Mouse (Mus musculus): ENCODE data around the gene Ephb3.

The Ephb3 gene

GRCm38 (mm10) chr16:21245931-21246390, 41.4 kb downstream of the Ephb3 start:
- peak; percentile 82 to 85 for DNase-seq (ENCODE audit: low spot score in 2 of 2)

DNA sequence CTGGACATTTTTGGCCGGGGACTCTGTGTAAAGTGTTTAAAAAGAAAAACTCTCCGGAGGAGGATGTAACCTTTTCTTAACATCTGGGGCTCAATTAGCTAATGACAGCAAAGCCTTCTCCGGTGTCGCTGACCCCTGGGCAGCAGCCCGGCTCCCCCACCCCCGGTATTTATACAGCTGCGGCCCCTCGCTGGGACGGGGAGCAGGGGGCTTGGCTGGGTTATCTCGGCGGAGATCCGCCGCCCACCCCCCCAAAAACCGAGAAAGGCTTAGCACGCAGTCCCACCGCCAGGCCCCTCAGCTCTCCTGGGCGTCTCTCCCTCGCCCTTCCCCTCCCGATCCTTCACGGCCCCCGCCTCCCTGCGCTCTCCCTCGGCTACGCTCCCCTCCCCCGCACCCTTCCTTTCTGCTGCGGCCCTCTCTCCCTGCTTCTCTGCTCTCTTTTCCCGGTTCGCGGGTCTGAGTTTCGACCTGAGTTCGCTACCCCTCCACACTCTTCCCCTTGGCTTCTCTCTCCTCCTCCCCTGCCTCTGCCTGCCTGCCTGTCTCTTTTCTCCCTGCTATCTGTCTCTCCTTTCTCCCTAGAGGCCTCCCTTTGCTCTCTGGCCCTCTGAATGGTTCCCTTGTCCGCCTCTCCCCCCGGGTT, 42.0 kb downstream of the Ephb3 start:
- peak; percentile 44 to 74 for DNase-seq (ENCODE audit: low spot score in 2 of 2)

- no peak for DNase-seq (ENCODE audit: low spot score in 2 of 2)
Measured at GRCm38 (mm10) chr16:21247037-21247432, 42.5 kb downstream of the Ephb3 start.

DNA sequence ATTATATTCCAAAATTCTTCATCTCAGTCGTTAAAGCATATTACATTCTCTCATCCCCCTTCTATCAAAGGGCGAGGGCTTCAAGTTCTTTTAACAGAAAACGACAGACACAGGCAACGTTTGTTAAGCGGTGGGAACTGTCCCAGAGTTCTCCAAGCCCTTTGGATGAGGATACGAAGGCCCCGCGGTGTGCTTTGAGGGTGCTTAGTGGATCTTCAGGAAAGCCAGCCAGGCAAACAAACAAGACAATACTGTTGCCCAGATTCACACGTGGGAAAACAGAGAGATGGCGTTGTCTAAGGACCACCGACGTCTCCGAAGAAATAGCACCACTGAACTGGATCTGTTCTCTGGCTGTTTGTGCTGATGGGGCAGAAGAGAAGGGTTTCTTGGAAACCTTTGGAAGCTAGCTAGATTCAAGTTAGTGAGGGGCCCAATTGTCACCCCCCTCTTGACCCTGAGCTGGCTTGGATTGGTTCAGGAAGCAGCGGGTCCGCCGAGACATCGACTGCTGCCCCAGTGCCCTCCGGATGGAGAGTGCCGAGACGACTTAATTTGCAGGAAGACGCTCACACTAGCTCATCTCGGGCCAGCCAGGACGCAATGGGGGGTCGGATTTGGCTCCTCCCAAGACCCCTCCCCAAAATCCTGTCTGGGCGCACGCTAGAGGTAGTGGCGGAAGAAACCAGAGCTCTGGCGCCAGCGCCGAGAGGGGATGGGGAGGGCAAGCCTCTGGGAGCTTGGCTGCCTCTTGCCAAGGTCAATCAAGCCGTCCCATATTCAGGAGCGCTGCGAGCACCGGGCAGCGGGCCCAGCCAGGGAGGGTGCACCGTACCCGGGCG, 43.5 kb downstream of the Ephb3 start:
- peak in 1 of 2 experiments; percentile 45 for DNase-seq (ENCODE audit: low spot score in 2 of 2)

DNA sequence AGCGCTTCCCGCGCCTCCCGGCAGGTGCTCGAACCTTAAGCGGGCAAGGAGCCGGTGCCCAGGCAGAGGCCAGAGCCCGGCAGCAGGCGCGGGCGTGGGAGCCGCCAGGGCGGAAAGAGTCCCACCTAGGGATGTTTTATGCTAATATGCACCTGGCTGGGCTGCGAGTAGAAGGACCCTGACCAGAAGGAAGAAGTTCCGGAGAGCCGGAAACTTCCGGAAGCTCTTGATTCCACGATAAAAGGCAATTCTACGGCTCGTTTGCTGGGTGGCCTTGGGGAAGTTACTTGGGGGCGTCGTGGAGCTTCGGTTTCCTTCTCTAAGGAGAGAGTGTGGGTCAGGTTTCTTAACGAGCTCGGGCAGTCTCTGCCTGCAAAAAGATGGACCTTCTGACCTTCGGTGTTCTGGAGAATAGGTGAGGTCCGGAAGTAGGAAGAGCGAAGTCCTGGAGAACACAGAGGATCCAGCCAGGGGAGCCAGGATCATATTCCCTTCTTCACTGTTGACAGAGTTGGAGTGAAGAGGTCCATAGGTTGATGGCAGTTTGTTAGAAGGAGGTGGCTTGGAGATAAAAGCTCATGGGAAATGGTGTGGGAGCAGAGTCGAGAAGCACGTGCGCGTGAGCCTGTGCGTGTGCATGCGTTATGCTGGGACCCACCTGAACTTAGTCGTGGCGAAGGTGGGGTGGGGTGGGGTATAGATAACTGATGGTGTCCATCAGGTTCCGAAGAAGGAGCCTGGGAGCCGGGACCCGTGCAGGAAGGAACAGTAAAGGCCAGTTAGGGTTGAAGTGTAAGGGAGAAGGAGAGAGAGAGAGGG, 44.4 kb downstream of the Ephb3 start:
- DNase-seq (ENCODE audit: low spot score in 2 of 2), result no peak

- no peak for DNase-seq (ENCODE audit: low spot score in 2 of 2)
Measured at GRCm38 (mm10) chr16:21252401-21252955, 47.9 kb downstream of the Ephb3 start.

- no peak for DNase-seq (ENCODE audit: low spot score in 2 of 2)
Measured at GRCm38 (mm10) chr16:21255574-21256304, 51.2 kb downstream of the Ephb3 start.

GRCm38 (mm10) chr16:21256514-21257305, 52.2 kb downstream of the Ephb3 start:
- DNase-seq (ENCODE audit: low spot score in 2 of 2), result no peak

GRCm38 (mm10) chr16:21265417-21265816, 60.9 kb downstream of the Ephb3 start:
- DNase-seq (ENCODE audit: low spot score in 2 of 2), result no peak

- no peak for DNase-seq (ENCODE audit: low spot score in 2 of 2)
Measured at GRCm38 (mm10) chr16:21269775-21270174, 65.2 kb downstream of the Ephb3 start.

- DNase-seq (ENCODE audit: low spot score in 2 of 2), result no peak
Measured at GRCm38 (mm10) chr16:21271773-21272247, 67.3 kb downstream of the Ephb3 start.

- no peak for DNase-seq (ENCODE audit: low spot score in 2 of 2)
Measured at GRCm38 (mm10) chr16:21272748-21273147, 68.2 kb downstream of the Ephb3 start.

Measured in urinary bladder, postnatal 4 days (tissue).